Mouse (Mus musculus): ENCODE results near the gene Umad1. TPM values are rescaled to one million over a fixed set of nuclear protein-coding genes. Genes with fewer than 3 reads are reported as not detected.
A peak's percentile ranks its signal among the peaks of the same experiment; 100 is the strongest.

Gene Umad1
- polyA plus RNA-seq, 1 experiment from 2014 or later: 24.8 TPM

GRCm38 (mm10) chr6:8415823-8416222 lies 156.7 kb downstream of the Umad1 start:
- H3K4me3 ChIP-seq: no peak overlapping the region
- no peak for DNase-seq (ENCODE audit: low spot score)
- no peaks in the 10 kb centered on the region for H3K36me3 ChIP-seq
- WGBS: 93% methylated on average over 5 of the region's 5 CpGs
- no peaks in the 10 kb centered on the region for H3K27me3 ChIP-seq (ENCODE audit: insufficient read depth, poor library complexity, severe bottlenecking)
- H3K27ac ChIP-seq: no peak overlapping the region
- peaks cover 9% of the 10 kb centered on the region for H3K4me1 ChIP-seq
- no peaks in the 10 kb centered on the region for H3K9me3 ChIP-seq

DNA sequence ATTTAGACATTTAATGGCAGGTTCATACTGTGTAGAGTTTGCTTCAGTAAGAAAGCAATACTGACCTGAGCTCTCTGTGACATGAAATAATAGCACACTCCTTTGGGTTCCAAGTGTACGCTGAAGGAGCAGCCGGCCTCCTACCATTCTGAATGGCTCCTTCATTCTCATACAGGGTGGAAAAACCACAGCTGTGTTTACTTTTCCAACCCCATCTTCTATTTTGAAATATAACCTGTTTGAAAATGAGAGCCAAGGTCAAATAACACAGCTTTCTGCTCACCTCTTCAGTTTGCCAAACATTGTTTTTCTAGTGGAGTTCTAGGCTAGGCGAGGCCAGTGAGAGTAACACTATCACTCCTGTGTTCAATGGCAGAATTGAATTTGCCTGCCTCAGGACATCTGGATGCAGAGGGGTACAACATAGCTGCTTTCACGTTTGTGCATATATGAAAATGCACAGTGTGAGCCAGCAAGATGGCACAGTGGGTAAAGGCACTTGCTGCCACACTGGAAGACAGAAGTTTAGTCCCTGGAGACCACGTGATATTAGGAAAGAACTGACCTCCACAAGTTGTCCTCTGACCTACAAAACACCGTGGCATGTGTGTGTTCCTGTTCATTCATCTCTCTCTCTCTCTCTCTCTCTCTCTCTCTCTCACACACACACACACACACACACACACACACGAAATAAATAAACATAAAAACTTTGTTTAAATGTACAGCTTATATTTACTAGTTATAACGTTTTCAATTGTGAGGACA lies 157.9 kb downstream of the Umad1 start:
- WGBS: 74% methylated on average over 8 of the region's 8 CpGs
- no peak overlapping the region for H3K27ac ChIP-seq
- H3K4me3 ChIP-seq: no peak overlapping the region
- no peaks in the 10 kb centered on the region for H3K36me3 ChIP-seq
- DNase-seq (ENCODE audit: low spot score): no peak
- peaks cover 19% of the 10 kb centered on the region for H3K4me1 ChIP-seq
- H3K9me3 ChIP-seq: no peaks in the 10 kb centered on the region
- no peaks in the 10 kb centered on the region for H3K27me3 ChIP-seq (ENCODE audit: insufficient read depth, poor library complexity, severe bottlenecking)

GRCm38 (mm10) chr6:8419485-8420186 lies 160.5 kb downstream of the Umad1 start:
- no peaks in the 10 kb centered on the region for H3K9me3 ChIP-seq
- no peak for DNase-seq (ENCODE audit: low spot score)
- peaks cover 30% of the 10 kb centered on the region for H3K4me1 ChIP-seq
- H3K4me3 ChIP-seq: no peak overlapping the region
- 62% methylated on average over 4 of the region's 4 CpGs for WGBS
- no peaks in the 10 kb centered on the region for H3K27me3 ChIP-seq (ENCODE audit: insufficient read depth, poor library complexity, severe bottlenecking)
- no peaks in the 10 kb centered on the region for H3K36me3 ChIP-seq
- H3K27ac ChIP-seq: no peak overlapping the region

GRCm38 (mm10) chr6:8420187-8420503 lies 161.1 kb downstream of the Umad1 start:
- DNase-seq (ENCODE audit: low spot score): no peak
- no peak overlapping the region for H3K4me3 ChIP-seq
- no peak overlapping the region for H3K27ac ChIP-seq
- H3K36me3 ChIP-seq: no peaks in the 10 kb centered on the region
- H3K4me1 ChIP-seq: peaks cover 30% of the 10 kb centered on the region
- 91% methylated on average over 1 of the region's 1 CpGs for WGBS
- no peaks in the 10 kb centered on the region for H3K27me3 ChIP-seq (ENCODE audit: insufficient read depth, poor library complexity, severe bottlenecking)
- H3K9me3 ChIP-seq: no peaks in the 10 kb centered on the region

DNA sequence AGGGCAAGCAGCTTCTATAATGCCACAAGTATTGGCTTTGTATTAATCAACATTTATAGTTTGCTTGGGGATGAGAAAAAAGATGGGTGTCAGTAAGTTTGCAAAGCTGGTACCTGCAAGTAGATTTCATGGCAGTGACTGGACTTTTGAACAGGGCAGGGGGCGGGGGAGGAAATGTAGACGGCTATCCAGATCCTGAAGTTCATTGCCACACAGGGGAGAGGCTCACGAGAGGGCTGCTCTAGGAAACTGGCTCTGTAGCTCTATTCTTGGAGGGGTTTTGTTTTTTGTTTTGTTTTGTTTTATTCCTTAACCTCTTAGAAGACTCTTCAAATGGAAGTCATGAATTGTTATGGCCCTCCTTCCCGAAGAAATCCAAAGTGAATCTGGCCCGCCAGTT lies 162.3 kb downstream of the Umad1 start:
- WGBS: 71% methylated on average over 5 of the region's 5 CpGs
- Histone ChIP-seq H3K36me3 (no peaks in the 10 kb centered on the region), H3K9me3 (no peaks in the 10 kb centered on the region), H3K4me3 (no peak overlapping the region), H3K4me1 (peaks cover 41% of the 10 kb centered on the region), H3K27ac (peak overlapping the region; percentile 52; the same call in 1 of the 2 replicates), H3K27me3 (ENCODE audit: insufficient read depth, poor library complexity, severe bottlenecking) (no peaks in the 10 kb centered on the region)
- DNase-seq (ENCODE audit: low spot score): no peak

GRCm38 (mm10) chr6:8421959-8422581 lies 163.0 kb downstream of the Umad1 start:
- WGBS: 82% methylated on average over 10 of the region's 10 CpGs
- Histone ChIP-seq H3K4me3 (no peak overlapping the region), H3K36me3 (no peaks in the 10 kb centered on the region), H3K9me3 (no peaks in the 10 kb centered on the region), H3K4me1 (peaks cover 43% of the 10 kb centered on the region), H3K27ac (no peak overlapping the region), H3K27me3 (ENCODE audit: insufficient read depth, poor library complexity, severe bottlenecking) (no peaks in the 10 kb centered on the region)
- no peak for DNase-seq (ENCODE audit: low spot score)

DNA sequence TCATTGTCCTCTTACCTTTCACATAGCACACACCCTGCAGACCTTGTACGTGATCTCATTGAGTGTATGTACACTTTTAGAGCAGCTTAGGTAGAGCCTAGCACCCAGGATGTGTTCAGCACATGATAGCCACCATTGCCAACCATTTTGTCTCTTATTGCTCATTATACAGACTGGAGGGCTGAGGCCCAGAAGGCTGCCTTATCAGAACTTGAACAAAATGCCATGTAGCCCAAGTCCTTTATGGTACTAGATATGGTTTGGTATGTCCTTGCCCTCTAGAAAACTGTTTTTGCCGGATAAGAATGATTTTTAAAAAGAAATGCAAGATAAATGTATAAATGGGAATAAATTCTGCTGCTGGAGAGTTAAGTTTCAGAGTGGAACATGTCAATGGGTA lies 164.1 kb downstream of the Umad1 start:
- no peaks in the 10 kb centered on the region for H3K9me3 ChIP-seq
- 86% methylated on average over 2 of the region's 2 CpGs for WGBS
- no peaks in the 10 kb centered on the region for H3K36me3 ChIP-seq
- H3K27ac ChIP-seq: no peak overlapping the region
- H3K27me3 ChIP-seq (ENCODE audit: insufficient read depth, poor library complexity, severe bottlenecking): no peaks in the 10 kb centered on the region
- H3K4me3 ChIP-seq: no peak overlapping the region
- no peak for DNase-seq (ENCODE audit: low spot score)
- H3K4me1 ChIP-seq: peaks cover 43% of the 10 kb centered on the region

- Histone ChIP-seq H3K27ac (no peak overlapping the region), H3K4me3 (no peak overlapping the region), H3K36me3 (no peaks in the 10 kb centered on the region), H3K9me3 (no peaks in the 10 kb centered on the region), H3K4me1 (peaks cover 20% of the 10 kb centered on the region), H3K27me3 (ENCODE audit: insufficient read depth, poor library complexity, severe bottlenecking) (no peaks in the 10 kb centered on the region)
- DNase-seq (ENCODE audit: low spot score): no peak
- WGBS: 67% methylated on average over 5 of the region's 5 CpGs
Observed at GRCm38 (mm10) chr6:8427692-8428091, 168.6 kb downstream of the Umad1 start.

DNA sequence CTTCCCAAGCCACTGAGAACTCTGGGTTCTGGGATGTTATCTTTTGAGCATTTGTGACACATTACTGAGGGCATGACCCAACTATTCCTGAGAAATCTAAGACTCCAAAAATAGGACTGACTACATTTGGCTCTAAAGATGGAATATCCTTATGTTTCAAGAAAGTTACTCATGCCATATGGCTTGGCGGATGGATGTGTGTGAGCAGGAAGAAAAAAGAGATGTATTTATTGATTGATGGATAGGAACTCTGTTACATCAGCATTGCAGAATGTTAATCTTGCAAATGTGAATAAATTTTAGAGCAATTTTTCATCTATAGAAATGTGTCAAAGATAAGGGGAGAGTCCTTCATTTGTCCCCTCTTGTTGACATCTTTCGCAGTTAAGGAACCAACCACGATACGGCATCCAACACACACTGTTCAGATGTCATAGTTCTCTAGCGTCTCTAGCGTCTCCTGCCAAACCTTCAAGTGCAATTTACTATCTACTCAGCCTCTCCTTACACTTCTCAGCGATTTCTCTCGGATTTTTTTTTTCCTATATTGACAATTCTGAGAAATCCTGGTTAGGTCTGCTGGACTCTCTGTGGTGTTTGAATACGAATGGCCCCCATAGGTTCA lies 171.6 kb downstream of the Umad1 start:
- whole genome bisulfite sequencing: 78% methylated on average over 9 of the region's 9 CpGs
- DNase-seq (ENCODE audit: low spot score): no peak
- H3K27ac ChIP-seq: no peak overlapping the region

GRCm38 (mm10) chr6:8433179-8433578 lies 174.1 kb downstream of the Umad1 start:
- whole genome bisulfite sequencing: 87% methylated on average over 9 of the region's 9 CpGs
- no peak for DNase-seq (ENCODE audit: low spot score)

More for the DNA sequence above, 171.6 kb downstream of the Umad1 start:
- Histone ChIP-seq H3K27me3 (ENCODE audit: insufficient read depth, poor library complexity, severe bottlenecking) (no peaks in the 10 kb centered on the region), H3K36me3 (no peaks in the 10 kb centered on the region), H3K4me3 (no peak overlapping the region), H3K4me1 (peaks cover 12% of the 10 kb centered on the region), H3K9me3 (no peaks in the 10 kb centered on the region)

DNA sequence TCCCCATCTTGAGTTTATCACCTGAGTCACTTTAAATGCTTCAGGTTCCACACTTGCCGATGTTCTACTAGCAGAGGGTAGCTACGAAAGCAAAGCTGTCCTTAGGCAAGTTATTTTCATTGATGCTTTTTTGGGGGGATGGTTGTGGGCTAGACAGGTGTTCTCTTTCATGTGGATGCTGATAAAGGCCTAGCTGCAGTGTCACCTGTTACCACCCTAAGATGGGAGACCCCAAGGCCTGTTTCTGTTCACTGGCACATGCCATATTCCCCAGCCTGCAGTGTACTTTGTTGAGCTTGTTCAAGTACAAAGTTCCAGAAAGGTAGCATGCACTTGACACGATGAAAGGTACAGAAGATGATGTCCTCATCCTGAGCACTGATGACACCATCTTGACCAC lies 178.8 kb downstream of the Umad1 start:
- Histone ChIP-seq H3K4me3 (no peak overlapping the region), H3K27ac (no peak overlapping the region), H3K27me3 (ENCODE audit: insufficient read depth, poor library complexity, severe bottlenecking) (no peaks in the 10 kb centered on the region), H3K4me1 (no peaks in the 10 kb centered on the region), H3K36me3 (no peaks in the 10 kb centered on the region), H3K9me3 (no peaks in the 10 kb centered on the region)
- DNase-seq (ENCODE audit: low spot score): no peak
- WGBS: 85% methylated on average over 3 of the region's 3 CpGs

More at GRCm38 (mm10) chr6:8433179-8433578, 174.1 kb downstream of the Umad1 start:
- Histone ChIP-seq H3K4me1 (peaks cover 3% of the 10 kb centered on the region; the same call in 1 of the 2 replicates), H3K4me3 (no peak overlapping the region), H3K27ac (no peak overlapping the region), H3K9me3 (no peaks in the 10 kb centered on the region), H3K36me3 (no peaks in the 10 kb centered on the region), H3K27me3 (ENCODE audit: insufficient read depth, poor library complexity, severe bottlenecking) (no peaks in the 10 kb centered on the region)

DNA sequence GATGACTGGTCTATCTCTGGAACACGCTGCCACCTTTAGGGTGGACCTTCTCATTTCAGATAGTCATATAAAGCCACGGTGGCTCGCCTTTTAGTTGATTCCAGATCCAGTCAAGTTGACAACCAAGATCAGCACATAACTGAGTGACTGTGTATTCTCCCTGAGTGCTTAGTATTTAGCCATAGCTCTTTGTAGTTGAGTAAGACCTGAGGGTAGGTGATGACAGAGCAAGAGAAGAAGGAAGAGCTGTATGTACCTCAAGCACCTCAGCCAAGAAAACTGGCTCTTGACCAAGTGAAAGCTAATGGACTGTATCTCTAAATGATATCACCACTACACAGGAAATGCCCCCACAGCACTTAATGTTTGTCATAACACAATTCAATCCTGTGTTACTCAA lies 182.7 kb downstream of the Umad1 start:
- Histone ChIP-seq H3K4me3 (no peak overlapping the region), H3K27ac (no peak overlapping the region), H3K9me3 (no peaks in the 10 kb centered on the region), H3K36me3 (no peaks in the 10 kb centered on the region), H3K27me3 (ENCODE audit: insufficient read depth, poor library complexity, severe bottlenecking) (no peaks in the 10 kb centered on the region), H3K4me1 (peaks cover 5% of the 10 kb centered on the region; the same call in 1 of the 2 replicates)
- DNase-seq (ENCODE audit: low spot score): no peak
- 88% methylated on average over 3 of the region's 3 CpGs for WGBS

- no peaks in the 10 kb centered on the region for H3K9me3 ChIP-seq
- 27% methylated on average over 5 of the region's 5 CpGs for WGBS
- H3K4me3 ChIP-seq: 0 out of 2 replicates have a peak overlapping the region, but pooled peaks have one; percentile 22
- H3K4me1 ChIP-seq: peaks cover 12% of the 10 kb centered on the region; the same call in 1 of the 2 replicates
- H3K36me3 ChIP-seq: no peaks in the 10 kb centered on the region
- DNase-seq (ENCODE audit: low spot score): peak; percentile 79
- H3K27me3 ChIP-seq (ENCODE audit: insufficient read depth, poor library complexity, severe bottlenecking): no peaks in the 10 kb centered on the region
- peak overlapping the region; percentile 70 for H3K27ac ChIP-seq
Observed at GRCm38 (mm10) chr6:8446786-8447185, 187.7 kb downstream of the Umad1 start.
